27 mouse cellular contexts compared by ENCODE assay signal in the genomic region with DNA sequence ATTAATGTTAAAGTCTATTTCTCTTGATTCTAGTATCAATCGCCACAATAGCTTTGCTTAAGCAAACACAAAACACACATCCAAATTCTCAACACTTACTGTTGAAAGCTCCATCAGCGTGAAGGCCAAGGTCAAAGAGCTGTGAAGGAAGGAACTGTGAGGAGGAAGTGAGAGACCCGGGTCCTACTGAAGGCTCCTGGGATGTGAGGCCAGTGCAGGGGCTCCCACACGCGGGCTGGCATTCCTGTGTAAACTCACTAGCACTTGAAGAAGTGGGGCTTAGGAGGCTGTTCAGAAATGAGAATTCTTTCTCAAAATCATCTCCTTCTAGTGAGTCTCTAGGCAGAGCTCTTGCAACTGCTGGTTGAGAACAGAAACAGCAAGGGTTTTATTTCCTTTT.
"Had no signal": no experiment of that assay in that cellular context is flagged by ENCODE, and none has a peak within 500 bp of the region (broad histone marks: within the 10 kb centered on the region; RNA-seq: fewer than 3 reads in every experiment).

No protein-coding gene starts in this region.

- H3K4me3 ChIP-seq: heart, adult 2 months; hindbrain, embryonic 10.5 days; hindbrain, embryonic 12.5 days; intestine, embryonic 15.5 days; layer of hippocampus, adult 2 months; left cerebral cortex, adult 2 months; limb, embryonic 10.5 days; limb, embryonic 12.5 days; liver, embryonic 13.5 days; liver, embryonic 15.5 days had no signal

- H3K27ac ChIP-seq: heart, adult 2 months; hindbrain, embryonic 10.5 days; hindbrain, embryonic 12.5 days; hindbrain, embryonic 14.5 days; intestine, embryonic 15.5 days; layer of hippocampus, adult 2 months; left cerebral cortex, adult 2 months; limb, embryonic 10.5 days; limb, embryonic 12.5 days; liver, embryonic 13.5 days; liver, embryonic 15.5 days had no signal

- H3K27me3 ChIP-seq: hindbrain, embryonic 12.5 days; intestine, embryonic 15.5 days; limb, embryonic 12.5 days; liver, embryonic 13.5 days; liver, embryonic 15.5 days had no signal

- DNase-seq: gastrocnemius, postnatal 14 days; gastrocnemius, postnatal 36 days; heart, adult 2 months; heart, postnatal 10 days; heart, postnatal 4 days; kidney, adult 18-20 months; kidney, adult 8-10 months; kidney, postnatal 10 days; kidney, postnatal 25 days; kidney, postnatal 4 days; layer of hippocampus, adult 9-11 months; liver; liver, embryonic 13.5 days had no signal

- H3K9ac ChIP-seq: hindbrain, embryonic 12.5 days; hindbrain, embryonic 14.5 days; intestine, embryonic 15.5 days; limb, embryonic 12.5 days; liver, embryonic 13.5 days; liver, embryonic 15.5 days had no signal

- H3K9me3 ChIP-seq: hindbrain, embryonic 10.5 days; hindbrain, embryonic 12.5 days; intestine, embryonic 15.5 days; limb, embryonic 10.5 days; limb, embryonic 12.5 days; liver, embryonic 13.5 days; liver, embryonic 15.5 days had no signal

- H3K4me1 ChIP-seq: hindbrain, embryonic 10.5 days; hindbrain, embryonic 12.5 days; intestine, embryonic 15.5 days; limb, embryonic 10.5 days had no signal

- H3K4me2 ChIP-seq: heart, embryonic 11.5 days; hindbrain, embryonic 12.5 days; hindbrain, embryonic 14.5 days; intestine, embryonic 15.5 days; limb, embryonic 12.5 days; liver, embryonic 11.5 days; liver, embryonic 13.5 days; liver, embryonic 15.5 days had no signal

- ATAC-seq: hindbrain, embryonic 16.5 days; inflammation-experienced regulatory T-cells, adult 6 months; intestine, embryonic 15.5 days; intestine, postnatal 0 days had no signal

- H3K36me3 ChIP-seq: hindbrain, embryonic 12.5 days; intestine, embryonic 15.5 days; liver, embryonic 13.5 days; liver, embryonic 15.5 days had no signal
